Mouse (Mus musculus) E14TG2a.4 (cell line): ENCODE data around the gene Dph6.

Experiments
- CTCF ChIP-seq: conservative IDR thresholded peaks from 2 replicates; pipeline ENCODE4 v1.5.1; 2014; ENCODE audit warnings: low read length
- NANOG ChIP-seq: IDR thresholded peaks from 2 replicates; pipeline ENCODE4 v1.6.1; 2014; ENCODE audit warnings: borderline replicate concordance, low read length, mixed read lengths
- POU5F1 ChIP-seq: IDR thresholded peaks from 2 replicates; pipeline ENCODE4 v1.6.1; 2014; ENCODE audit warnings: low read length, borderline replicate concordance

DNA sequence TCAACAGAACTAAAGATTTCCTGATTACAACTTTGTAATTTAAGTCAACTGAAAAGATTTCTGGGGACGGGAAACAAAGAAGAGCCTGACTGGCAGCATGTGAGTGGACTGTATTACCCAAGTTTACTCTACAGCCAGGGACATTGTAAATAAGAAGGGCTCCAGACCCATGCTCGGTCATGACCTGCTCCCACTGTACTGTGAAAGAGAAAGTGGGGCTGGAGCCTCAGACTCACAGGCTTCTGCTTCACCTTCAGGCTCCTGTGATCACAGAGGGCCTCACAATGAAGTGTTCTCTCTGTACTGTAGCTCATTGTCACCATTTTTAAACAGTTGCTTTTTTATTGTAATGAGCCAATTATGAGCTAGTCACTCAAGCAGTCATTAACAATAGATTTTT, 44.7 kb downstream of the Dph6 start:
- no peak for TF ChIP-seq CTCF
- no peak for TF ChIP-seq NANOG
- no peak for TF ChIP-seq POU5F1
